Mouse (Mus musculus) spleen, adult 12 weeks (tissue): ENCODE results near the gene Rfc5.
A peak's percentile ranks its signal among the peaks of the same experiment; 100 is the strongest.
"Not testable (repeated sequence)": the region's sequence is repeated elsewhere in the genome, so short reads cannot be mapped to it uniquely, and the experiment has no call there.

ENCODE experiments used
- DNase-seq: peaks from one replicate; pipeline ENCODE4 v3.0.0; 2022; ENCODE audit warnings: low spot score

Rfc5 gene

DNA sequence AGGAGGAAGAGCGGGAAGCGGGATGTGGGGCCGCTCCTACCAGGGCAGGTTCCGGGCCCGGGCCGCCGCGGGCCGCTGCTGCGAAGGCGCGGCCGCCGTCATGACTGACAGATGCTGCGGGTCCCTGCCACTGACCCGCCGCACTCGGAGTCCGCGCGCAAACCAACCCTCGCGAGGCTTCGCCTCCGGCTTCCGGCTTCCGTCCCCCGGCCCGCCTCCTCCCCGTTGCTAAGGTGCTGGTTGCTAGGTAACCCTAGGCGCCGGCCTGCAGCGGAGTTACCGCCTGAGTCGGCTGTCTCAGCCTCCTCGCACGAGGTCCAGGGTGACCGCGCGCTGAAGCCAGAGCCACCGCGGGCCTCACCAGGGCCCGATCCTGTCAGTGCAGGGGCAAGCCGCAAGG lies at the start of gene Rfc5:
Gene Rfc5 (minus strand): TSS at position 171 of the 400 bp plus-strand sequence.
- DNase-seq = peak; percentile 87

GRCm38 (mm10) chr5:117433501-117433900 lies 44.7 kb upstream of the Rfc5 start:
- not testable (repeated sequence) for DNase-seq

DNA sequence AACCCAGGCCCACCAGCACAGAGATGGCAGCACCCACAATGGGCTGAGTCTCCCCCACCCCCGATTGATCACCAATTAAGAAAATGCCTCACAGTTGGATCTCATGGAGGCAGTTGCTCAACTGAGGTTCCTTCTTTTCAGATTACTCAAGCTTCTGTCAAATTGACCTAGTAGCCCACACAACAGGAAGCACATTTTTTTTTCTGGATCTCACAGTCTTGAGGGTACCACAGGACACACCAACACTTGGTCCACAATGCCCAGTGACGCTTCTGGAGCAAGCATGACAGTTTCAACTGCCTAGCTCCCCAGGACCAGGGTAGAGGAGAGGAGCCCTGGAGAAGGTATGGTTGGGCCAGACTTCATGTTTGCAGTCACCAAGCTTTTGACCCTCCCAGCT lies 28.6 kb upstream of the Rfc5 start:
- no peak for DNase-seq

DNA sequence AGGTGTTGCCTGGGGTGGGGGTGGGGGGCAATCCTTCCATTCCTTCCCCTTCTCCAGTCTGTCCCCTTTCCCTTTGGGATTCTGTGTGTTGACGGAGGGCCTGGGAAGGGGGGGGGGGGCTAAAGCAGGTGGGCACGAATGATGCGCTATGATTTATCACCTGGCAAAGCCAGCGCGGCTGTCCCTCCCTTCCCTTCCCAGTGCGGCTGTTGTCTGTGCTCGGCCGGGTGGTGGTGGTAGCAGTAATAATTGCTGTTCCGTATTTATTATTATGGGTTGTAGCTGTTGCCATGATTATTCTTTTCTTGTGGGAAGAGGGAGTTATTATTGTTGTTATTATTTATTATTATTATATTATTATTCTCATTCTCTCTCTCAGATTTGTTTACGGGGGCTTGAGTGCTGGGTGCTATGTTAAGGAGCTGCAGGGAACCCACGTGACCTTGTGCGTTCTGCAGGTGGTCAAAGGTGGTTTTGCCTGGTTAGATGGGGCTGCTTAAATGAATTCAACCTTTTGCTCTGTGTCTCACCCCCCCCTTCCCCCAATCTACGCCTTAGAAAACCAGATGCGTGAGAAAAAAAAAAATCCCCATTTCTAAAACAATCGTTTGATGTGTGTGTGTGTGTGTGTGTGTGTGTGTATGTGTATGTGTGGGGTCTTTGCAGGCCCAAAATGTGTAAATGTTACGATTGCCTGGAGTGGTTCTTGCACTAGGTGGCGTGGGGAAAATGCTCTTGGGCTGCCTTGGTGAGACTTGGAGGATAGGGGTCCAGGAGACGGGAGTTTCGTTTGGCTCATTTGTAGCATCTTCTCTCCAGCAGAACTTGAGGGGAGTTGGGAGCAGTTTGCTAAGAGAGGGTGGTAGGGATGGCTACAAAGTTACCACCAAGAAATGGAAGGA lies 26.4 kb upstream of the Rfc5 start:
- DNase-seq = no peak

DNA sequence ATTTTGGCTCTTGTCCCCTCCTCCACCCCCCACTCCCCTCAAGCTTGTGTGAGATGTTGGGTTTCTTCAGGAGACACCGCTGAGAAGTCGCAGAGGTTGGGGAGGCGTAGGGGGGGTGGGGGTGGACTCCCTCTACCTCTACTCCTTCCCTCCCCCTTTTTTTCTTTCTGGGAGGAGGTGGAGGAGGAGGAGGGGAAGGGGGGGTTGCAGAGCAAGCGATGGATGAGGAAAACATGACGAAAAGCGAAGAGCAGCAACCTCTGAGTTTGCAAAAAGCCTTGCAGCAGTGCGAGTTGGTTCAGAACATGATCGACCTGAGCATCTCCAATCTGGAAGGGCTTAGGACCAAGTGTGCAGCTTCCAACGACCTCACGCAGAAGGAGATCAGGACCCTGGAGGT lies 25.8 kb upstream of the Rfc5 start:
- DNase-seq = no peak

DNA sequence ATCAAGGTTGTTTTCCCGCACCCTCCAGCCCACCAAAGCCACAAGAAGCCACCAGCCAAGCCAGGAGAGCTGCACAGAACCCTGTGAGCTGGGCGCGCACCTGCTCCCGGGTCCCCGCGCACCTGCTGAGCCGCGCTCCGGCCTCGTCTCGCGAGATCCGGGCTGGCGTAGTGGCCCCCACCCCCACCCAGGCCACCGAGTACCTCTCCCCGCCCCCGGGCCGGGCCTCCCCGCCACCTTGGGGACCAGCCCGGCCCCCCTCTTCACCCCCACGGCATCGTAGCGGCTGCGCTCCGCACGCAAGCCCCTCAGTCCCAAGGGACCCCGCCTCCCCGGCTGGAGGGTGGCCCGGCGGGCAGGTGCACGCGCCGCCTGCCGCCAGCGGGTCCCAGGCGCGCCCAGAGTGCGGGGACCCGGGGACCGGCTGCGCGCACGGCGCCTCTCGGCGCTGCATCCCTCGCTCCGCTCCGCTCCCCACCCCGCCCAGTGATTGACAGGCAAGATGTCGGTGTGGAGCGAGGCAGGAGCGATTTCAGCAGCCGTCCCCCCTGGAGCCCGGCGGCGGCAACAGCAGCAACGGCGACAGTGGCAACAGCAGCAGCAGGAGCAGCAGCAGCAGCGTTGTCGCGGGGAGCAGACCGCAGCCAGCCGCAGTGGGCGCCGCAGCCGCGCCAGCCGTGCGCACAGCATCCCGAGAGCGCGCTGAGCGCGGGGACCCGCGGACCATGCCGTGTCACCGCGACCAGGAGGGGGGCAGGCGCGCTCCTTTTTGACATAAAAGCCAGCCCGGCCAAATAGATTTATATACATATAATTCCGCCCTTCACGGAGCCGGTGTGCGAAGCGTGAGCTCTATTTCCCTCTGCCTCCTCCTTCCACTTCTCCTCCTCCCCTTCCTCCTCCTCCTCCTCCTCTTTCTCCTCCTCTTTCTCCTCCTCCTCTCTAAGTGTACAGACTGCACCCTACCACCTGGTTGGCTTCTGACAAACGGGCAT lies 25.0 kb upstream of the Rfc5 start, which contains the start of gene Ksr2:
Gene Ksr2 (plus strand): TSS at position 494 of the 995 bp plus-strand sequence.
- DNase-seq = no peak

GRCm38 (mm10) chr5:117409369-117409768 lies 20.5 kb upstream of the Rfc5 start:
- DNase-seq = no peak

DNA sequence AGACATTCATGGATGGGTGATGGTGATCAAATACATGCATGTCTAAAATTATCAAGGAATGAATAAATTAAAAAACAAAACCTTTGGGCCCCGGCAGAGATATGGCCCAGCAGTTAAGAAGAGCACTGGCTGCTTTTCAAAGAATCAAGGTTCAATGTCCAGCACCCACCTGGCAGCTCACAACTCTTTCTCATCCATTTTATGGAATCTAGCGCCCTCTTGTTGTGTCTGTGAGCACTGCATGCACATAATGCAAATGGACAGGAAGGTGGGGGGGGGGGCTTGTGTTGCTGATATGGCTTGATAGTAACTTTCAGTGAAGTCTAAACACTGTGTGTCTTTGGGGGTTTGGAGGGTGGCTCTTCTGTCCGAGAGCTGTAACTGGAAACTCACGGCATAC lies 19.4 kb upstream of the Rfc5 start:
- peak; percentile 11 for DNase-seq

DNA sequence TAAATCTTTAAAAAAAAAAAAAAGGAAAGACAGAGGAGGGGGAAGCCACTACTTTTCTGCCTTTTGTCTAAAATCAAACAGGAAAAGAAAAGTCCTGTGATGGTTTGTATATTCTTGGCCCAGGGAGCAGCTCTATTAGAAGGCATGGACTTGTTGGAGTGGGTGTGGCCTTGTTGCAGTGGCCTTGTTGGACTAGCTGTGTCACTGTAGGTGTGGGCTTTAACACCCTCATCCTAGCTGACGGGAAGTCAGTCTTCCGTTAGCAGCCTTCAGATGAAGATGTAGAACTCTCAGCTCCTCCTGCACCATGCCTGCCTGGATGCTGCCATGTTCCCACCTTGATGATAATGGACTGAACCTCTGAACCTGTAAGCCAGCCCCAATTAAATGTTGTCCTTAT lies 15.8 kb upstream of the Rfc5 start:
- not testable (repeated sequence) for DNase-seq

GRCm38 (mm10) chr5:117403609-117404008 lies 14.8 kb upstream of the Rfc5 start:
- DNase-seq = no peak

- DNase-seq = no peak
These were observed 10.4 kb upstream of the Rfc5 start for GRCm38 (mm10) chr5:117399281-117399680.

DNA sequence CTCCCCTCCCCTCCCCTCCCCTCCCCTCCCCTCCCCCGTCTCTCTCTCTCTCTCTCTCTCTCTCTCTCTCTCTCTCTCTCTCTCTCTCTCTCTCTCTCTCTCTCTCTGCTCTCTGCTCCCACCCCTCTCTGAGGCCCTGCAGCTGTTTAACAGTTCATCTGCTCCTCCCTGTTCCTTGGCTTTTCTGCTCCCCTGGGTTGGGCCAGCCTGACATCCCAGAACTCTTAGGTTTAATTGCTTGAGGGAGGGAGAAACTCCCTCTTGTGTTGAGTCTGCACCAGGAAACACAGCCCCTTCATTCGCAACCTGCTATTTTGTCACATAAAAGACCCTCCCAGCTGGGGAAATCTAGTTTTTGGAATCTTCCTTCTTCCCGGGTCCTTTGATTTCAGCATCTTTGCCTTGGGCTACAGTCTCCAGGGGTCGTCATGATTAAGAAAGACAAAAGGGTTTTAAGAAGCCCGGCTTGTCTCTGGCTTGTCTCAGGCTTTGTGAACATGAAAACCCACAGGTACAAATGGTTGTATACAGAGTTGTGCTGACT lies 9.2 kb upstream of the Rfc5 start:
- DNase-seq = no peak

DNA sequence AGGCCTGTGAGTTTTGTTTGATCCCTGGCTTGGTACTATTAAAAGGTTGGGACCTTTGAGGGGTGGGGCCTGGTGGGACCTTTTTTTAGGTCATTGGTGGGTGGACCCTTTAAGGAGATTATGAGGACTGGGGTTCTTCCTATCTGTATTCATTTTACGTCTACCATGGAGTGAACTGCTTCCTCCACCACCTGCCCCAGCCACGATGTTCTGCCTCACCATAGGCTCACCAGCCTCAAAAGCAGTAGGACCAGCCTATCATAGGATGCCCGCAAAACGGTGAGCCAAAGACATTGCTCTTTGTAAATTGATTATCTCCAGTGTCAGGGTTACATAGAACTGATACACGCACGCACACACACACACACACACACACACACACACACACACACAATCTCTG lies 8.5 kb upstream of the Rfc5 start:
- no peak for DNase-seq

DNA sequence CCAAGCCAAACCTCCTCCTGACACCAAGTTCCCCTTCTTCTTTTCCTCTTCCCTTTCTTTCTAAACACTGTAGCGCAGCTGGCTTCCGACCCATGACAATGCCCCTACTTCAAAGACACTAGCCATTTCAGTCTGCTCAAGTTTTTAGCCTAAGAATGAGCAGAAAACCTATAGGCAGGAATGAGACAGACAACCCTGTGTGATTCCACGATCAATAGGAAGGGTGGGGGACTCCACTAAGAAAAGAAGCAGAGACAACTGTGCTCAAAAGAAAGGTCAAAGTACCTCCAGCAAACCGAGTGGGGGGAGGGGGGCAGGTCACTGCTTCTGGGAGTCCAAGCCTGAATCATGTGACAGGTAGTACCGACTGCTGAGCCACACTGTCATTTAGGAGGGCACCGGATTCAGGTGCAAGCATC lies 7.8 kb upstream of the Rfc5 start:
- no peak for DNase-seq

DNA sequence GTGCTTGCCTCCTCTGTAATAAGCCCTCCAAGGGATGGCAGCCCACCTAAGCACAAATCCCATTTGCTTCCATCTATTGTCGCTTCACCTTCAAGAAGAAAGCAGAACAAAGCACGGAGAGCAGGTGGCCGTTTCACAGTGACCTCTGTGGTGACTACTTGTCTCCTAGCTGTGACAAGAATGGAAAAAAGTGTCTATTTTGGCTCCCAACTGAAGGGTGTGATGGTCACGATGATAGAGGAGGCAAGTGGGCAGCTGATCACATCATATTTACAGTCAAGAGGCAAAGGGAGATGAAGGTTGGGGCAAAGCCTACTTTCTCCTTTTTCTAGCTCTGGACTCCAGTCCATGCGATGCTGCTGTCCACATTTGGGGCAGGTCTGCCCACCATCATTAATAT lies 7.0 kb upstream of the Rfc5 start:
- DNase-seq = no peak

GRCm38 (mm10) chr5:117390895-117391294 lies 2.0 kb upstream of the Rfc5 start:
- no peak for DNase-seq

GRCm38 (mm10) chr5:117388296-117388751 lies 523 bp downstream of the Rfc5 start:
- peak; percentile 62 for DNase-seq

- no peak for DNase-seq
These were observed 5.6 kb downstream of the Rfc5 start for GRCm38 (mm10) chr5:117383198-117383597.

GRCm38 (mm10) chr5:117381785-117382184 lies 7.1 kb downstream of the Rfc5 start:
- DNase-seq = no peak

GRCm38 (mm10) chr5:117380199-117380598 lies 8.6 kb downstream of the Rfc5 start:
- DNase-seq = no peak

GRCm38 (mm10) chr5:117377731-117378130 lies 11.1 kb downstream of the Rfc5 start:
- DNase-seq = not testable (repeated sequence)

DNA sequence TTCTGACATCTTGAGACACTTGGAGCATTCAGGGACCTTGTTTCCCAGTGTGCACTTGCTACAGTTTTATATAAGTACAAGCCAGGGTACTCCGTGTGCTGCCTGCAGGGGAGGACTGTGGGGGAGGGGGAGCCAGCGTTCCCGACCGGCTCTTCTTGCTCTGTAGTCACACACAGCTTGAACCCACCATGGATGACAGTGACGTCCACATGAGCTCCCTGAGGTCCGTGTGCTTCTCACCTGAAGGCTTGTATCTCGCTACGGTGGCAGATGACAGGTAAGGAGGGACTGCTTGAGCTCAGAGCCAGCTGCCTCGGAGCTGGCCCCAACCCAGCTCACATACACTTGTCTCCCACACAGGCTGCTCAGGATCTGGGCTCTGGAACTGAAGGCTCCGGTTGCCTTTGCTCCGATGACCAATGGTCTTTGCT lies 12.5 kb downstream of the Rfc5 start:
- DNase-seq = no peak
